Mouse (Mus musculus) embryonic stem cell, embryonic (primary cell): ENCODE measurements around the gene Ubac2.
"Not testable (repeated sequence)": the region's sequence is repeated elsewhere in the genome, so short reads cannot be mapped to it uniquely, and the experiment has no call there.

Experiments used
- CTCF ChIA-PET, 4 experiments: fragments of 300-600 bp in 2 of 4; fragments of 350-600 bp in 2 of 4; sonication (Branson Sonifier 250); formaldehyde crosslinking; loops; one replicate each; lab custom pipeline; 2022; ENCODE audit warnings: inconsistent platforms in 2 of 4; lab: Charles Lee
- POLR2A ChIA-PET, 4 experiments: fragments of 300-600 bp in 2 of 4; fragments of 350-600 bp in 2 of 4; sonication (Branson Sonifier 250); formaldehyde crosslinking; loops; one replicate each; lab custom pipeline; 2022; ENCODE audit warnings: antibody characterized with exemption in 4 of 4, inconsistent platforms in 1 of 4; lab: Charles Lee

Ubac2 gene

GRCm38 (mm10) chr14:122052896-122053635, 174.6 kb downstream of the Ubac2 start:
- CTCF ChIA-PET, result interaction anchor here in 2 of 4 experiments (0.9 to 1.1 kb wide), 2 partner anchors 30 to 125 kb away, joined by 3 to 4 read pairs; no protein-coding TSS in a partner anchor
- POLR2A ChIA-PET, result interaction anchor here in 2 of 4 experiments (0.6 to 1.9 kb wide), 5 partner anchors 14 to 859 kb away, joined by 3 to 6 read pairs (median 3); partner anchors contain the start of gene Timm8a2 (in 1 of the 2)

DNA sequence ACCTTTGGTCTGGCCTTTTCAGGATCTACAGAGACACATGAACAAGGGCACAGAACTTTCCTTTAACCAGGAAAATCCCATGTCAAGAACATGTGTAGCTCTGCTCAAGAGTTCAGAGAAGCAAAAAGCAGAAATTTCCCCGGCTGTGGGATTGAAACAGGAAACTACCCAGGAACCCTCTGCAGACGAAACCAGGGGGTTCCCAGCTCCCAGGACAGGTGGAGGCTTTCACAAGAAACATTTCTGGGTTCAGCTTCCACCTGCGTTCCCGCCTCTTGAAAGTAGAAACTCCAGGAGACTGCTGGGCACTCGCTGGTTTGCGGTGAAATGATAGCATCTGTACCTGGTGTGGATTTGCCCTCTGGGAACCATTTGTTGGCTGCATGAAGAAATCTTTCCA, 178.5 kb downstream of the Ubac2 start:
- CTCF ChIA-PET, result interaction anchor here in 1 of 4 experiments (1.5 kb wide), 1 partner anchor 191 kb away, joined by 5 read pairs; no protein-coding TSS in a partner anchor
- POLR2A ChIA-PET, result interaction anchor here in 1 of 4 experiments (1.5 kb wide), 1 partner anchor 126 kb away, joined by 4 read pairs; no protein-coding TSS in a partner anchor

DNA sequence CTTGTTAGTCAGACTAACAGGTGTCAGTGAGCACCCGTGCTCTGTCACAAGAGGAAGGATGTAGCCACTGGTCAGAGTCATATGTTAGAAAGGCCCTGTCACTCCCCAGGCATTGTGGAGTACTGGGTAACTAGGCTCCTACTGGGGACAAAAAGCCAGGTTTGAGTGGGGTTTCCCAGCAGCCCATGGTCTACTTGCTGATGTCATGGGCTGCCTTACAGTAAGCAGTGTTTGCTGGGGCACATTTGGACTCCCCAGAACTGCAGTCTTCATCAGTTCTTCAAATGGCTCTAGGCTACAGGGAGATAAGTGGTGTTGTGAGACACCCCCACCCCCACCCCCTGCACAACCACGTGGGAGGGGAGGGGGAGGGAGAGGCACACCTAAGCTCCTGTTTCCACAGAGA, 179.5 kb downstream of the Ubac2 start:
- CTCF ChIA-PET, result interaction anchor here in 2 of 4 experiments (0.5 kb wide), 2 partner anchors 344 to 1077 kb away, joined by 3 to 5 read pairs; no protein-coding TSS in a partner anchor

DNA sequence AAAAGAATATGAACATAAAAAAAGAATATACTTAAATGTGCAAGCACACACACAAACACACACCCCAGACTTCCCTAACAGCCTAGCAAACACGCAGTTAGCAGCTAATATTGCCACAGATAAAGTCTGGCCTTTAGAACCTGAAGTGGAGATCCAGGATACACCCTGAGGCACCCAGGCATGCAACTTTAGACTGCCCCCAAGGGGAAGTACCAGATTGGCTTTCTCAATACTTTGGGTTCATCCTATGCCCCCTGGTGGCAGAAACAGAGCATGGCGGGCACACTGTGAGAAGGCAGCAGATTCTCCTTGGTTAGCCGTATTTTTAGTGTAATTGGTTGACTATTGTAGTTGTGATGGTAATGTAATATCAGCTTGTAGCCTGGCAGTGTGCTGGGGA, 182.2 kb downstream of the Ubac2 start:
- ChIA-PET CTCF (interaction anchor here (0.6 to 2.6 kb wide), 11 partner anchors 21 to 519 kb away, joined by 3 to 18 read pairs (median 5); no protein-coding TSS in a partner anchor), POLR2A (interaction anchor here in 2 of 4 experiments (0.7 to 1.5 kb wide), 6 partner anchors 26 to 133 kb away, joined by 3 to 4 read pairs (median 3); partner anchors contain the start of gene Timm8a2 (in 1 of the 2))

More for the DNA sequence above, 179.5 kb downstream of the Ubac2 start:
- POLR2A ChIA-PET, result interaction anchor here in 2 of 4 experiments (0.6 to 1.5 kb wide), 3 partner anchors 92 to 131 kb away, joined by 3 to 5 read pairs (median 4); no protein-coding TSS in a partner anchor

DNA sequence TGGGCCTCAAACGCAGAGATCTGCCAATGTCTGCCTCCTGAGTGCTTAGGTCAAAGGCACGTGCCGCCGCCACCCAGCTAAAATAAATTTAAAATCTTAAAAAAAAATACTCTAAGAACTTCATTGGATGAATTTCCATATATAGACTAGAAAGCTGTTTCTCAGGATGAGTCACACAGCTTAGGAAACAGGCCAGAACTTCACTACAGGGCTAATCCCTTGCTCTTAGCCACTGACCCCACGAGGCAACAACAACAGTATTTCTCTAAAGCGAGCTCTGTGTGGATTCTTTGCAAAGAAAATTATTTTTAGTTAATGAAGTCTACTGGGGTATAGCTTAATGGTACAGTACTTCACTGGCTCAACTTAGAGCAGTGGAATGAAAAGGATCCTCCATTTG, 183.0 kb downstream of the Ubac2 start:
- ChIA-PET POLR2A (interaction anchor here in 2 of 4 experiments (0.6 to 1.5 kb wide), 8 partner anchors 26 to 183 kb away, joined by 3 to 4 read pairs (median 3); partner anchors contain the start of gene Ubac2 (in 1 of the 2)), CTCF (interaction anchor here (0.6 to 2.6 kb wide), 12 partner anchors 22 to 209 kb away, joined by 3 to 18 read pairs (median 4); no protein-coding TSS in a partner anchor)

GRCm38 (mm10) chr14:122062411-122063090, 184.1 kb downstream of the Ubac2 start:
- ChIA-PET POLR2A (interaction anchor here in 1 of 4 experiments (0.8 to 1.0 kb wide), 2 partner anchors 45 to 117 kb away, joined by 3 to 4 read pairs; no protein-coding TSS in a partner anchor), CTCF (interaction anchor here (0.5 to 3.0 kb wide), 9 partner anchors 12 to 317 kb away, joined by 3 to 18 read pairs (median 8); no protein-coding TSS in a partner anchor)

DNA sequence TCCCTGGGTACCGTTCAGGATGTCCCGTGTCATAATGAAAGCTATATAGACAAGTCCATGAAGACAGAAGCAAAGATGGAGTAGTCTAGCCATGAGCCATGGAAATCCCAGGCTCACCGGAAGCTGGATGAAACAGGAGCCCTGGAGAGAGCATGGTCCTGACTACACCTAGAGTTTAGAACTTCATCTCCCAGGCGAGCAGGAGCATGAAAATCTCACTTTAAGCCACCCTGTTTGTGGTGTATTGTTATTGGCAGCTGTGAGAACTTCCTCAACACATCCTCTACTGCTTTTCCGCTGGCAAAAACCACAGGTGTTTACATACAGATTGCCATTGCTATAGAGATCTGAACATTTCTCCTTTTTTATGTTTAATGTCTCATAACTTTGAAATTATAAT, 185.2 kb downstream of the Ubac2 start:
- ChIA-PET CTCF (interaction anchor here in 3 of 4 experiments (1.2 to 3.0 kb wide), 5 partner anchors 127 to 198 kb away, joined by 3 to 10 read pairs (median 4); no protein-coding TSS in a partner anchor), POLR2A (interaction anchor here in 2 of 4 experiments (0.5 to 1.4 kb wide), 5 partner anchors 41 to 578 kb away, joined by 3 read pairs; no protein-coding TSS in a partner anchor)

DNA sequence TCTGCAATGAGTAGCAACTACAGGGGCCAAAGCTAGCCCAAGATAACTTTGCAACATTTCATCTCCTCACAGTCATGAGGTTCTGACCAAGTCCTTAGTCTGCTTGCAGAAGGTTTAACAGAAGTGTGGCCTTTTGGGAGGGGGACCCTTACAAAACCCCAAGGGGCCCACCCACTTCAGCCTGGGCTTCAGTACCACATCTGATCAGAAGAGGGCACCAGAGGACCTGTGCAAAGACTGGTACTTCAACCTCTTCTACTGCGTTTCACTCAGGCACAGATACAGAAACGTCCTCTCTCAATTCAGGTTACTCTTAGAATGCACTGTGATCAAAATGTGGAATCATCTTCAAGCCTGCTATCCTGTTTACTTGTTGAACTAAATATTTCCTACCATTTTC, 186.1 kb downstream of the Ubac2 start:
- CTCF ChIA-PET, result interaction anchor here (0.5 to 3.0 kb wide), 14 partner anchors 10 to 913 kb away, joined by 3 to 10 read pairs (median 4); no protein-coding TSS in a partner anchor

GRCm38 (mm10) chr14:122066243-122066642, 187.8 kb downstream of the Ubac2 start:
- ChIA-PET POLR2A (interaction anchor here in 1 of 4 experiments (0.6 kb wide), 1 partner anchor 189 kb away, joined by 4 read pairs; no protein-coding TSS in a partner anchor), CTCF (interaction anchor here in 1 of 4 experiments (1.0 to 1.1 kb wide), 2 partner anchors 46 to 201 kb away, joined by 3 read pairs; no protein-coding TSS in a partner anchor)

More for the DNA sequence above, 186.1 kb downstream of the Ubac2 start:
- POLR2A ChIA-PET, result interaction anchor here (0.7 to 1.4 kb wide), 8 partner anchors 13 to 137 kb away, joined by 3 to 5 read pairs (median 3); no protein-coding TSS in a partner anchor

GRCm38 (mm10) chr14:122068036-122068435, 189.6 kb downstream of the Ubac2 start:
- POLR2A ChIA-PET, result not testable (repeated sequence)
- CTCF ChIA-PET, result interaction anchor here in 1 of 4 experiments (0.8 kb wide), 1 partner anchor 12 kb away, joined by 3 read pairs; no protein-coding TSS in a partner anchor

DNA sequence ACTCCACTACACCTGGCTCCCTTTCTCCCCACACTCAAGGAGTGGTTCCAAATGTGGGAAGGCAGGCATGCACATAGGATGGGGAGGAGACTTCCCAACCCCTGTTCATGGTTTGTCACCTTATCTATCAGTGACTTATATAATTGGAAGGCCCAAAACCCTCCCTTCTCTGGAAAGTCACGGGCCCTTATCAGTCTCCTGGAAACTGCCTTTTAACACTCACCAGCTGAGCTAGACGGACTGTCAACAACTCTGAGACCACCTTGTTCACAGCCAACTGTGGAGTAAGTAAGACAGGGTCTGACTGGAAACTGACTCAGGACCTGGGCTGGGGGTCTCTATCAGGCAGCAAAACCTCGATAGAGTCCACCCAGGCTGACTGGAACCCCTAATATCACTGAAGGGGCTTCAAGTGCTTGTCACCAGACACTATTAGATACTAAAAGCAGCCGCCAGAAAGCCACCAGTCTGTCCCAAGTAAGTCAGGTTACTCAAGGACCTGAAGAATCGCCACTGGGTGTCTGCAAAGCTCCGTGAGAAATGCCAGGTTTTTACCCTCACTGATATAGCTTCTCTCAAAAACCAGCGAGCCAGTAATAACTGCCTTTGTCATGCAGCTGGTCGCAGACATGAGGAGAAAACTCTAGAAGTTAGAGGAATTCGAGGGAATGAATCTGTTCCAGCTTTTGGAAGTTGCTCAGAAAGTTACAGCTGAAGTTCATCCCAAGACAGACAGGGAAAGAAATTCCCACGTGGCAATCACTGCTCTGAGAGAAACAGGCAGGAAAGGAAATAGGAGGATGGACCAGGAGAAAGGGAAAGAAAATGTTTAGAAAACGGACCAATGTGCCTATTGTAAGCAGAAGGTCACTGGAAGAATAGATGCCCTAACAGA, 190.6 kb downstream of the Ubac2 start:
- ChIA-PET CTCF (interaction anchor here in 1 of 4 experiments (0.8 kb wide), 2 partner anchors 11 kb away, joined by 3 read pairs; no protein-coding TSS in a partner anchor), POLR2A (interaction anchor here in 2 of 4 experiments (0.9 to 2.0 kb wide), 5 partner anchors 35 to 191 kb away, joined by 3 to 5 read pairs (median 4); partner anchors contain the start of genes Tm9sf2 (in 2 of the 2) and Ubac2 (in 1 of the 2))

- POLR2A ChIA-PET, result interaction anchor here in 2 of 4 experiments (0.6 to 2.0 kb wide), 6 partner anchors 34 to 192 kb away, joined by 3 to 5 read pairs (median 4); partner anchors contain the start of genes Tm9sf2 (in 2 of the 2) and Ubac2 (in 1 of the 2)
- CTCF ChIA-PET, result no interaction called here
Measured at GRCm38 (mm10) chr14:122069948-122070347, 191.5 kb downstream of the Ubac2 start.
